Mouse (Mus musculus): Measurements from ENCODE around the gene Herpud1. TPM values are rescaled to one million over a fixed set of nuclear protein-coding genes. Genes with fewer than 3 reads are reported as not detected.

Gene Herpud1
- total RNA-seq, 2 experiments from 2014 or later, result 54.8 to 80.2 TPM

Other genes starting within 250 kb of the Herpud1 start
- gene Mt4, start 249.2 kb upstream of the Herpud1 start, total RNA-seq (2021), result not detected
- 1,000 to 10,000 TPM; 1,130 to 1,248 TPM for gene Mt3, start 233.8 kb upstream of the Herpud1 start, total RNA-seq (2021)
- gene Mt2, start 213.8 kb upstream of the Herpud1 start, total RNA-seq (2021), result 100 to 1,000 TPM; 418 to 575 TPM
- 100 to 1,000 TPM; 532 to 675 TPM for gene Mt1, start 207.4 kb upstream of the Herpud1 start, total RNA-seq (2021)
- gene Nup93, start 171.9 kb upstream of the Herpud1 start, total RNA-seq (2021), result 10 to 100 TPM; 56.7 to 74.8 TPM
- gene Slc12a3, start 57.2 kb upstream of the Herpud1 start, total RNA-seq (2021), result under 1 TPM; 0.18 to 0.20 TPM
- 1 to 10 TPM in 1 of 2 experiments, under 1 TPM in 1; 0.55 to 1.3 TPM for gene Nlrc5, start 47.9 kb downstream of the Herpud1 start, total RNA-seq (2021)
- 10 to 100 TPM; 37.8 to 44.4 TPM for gene Cpne2, start 146.6 kb downstream of the Herpud1 start, total RNA-seq (2021)
- 10 to 100 TPM; 26.1 to 27.0 TPM for gene Rspry1, start 215.5 kb downstream of the Herpud1 start, total RNA-seq (2021)
- 10 to 100 TPM; 37.5 to 43.0 TPM for gene Fam192a, start 215.6 kb downstream of the Herpud1 start, total RNA-seq (2021)